Mouse (Mus musculus): Measurements from ENCODE around the gene Olfml1.

- TF ChIP-seq CTCF (IDR thresholded peaks at IDR 0.05; ENCODE audit: low read depth), result no peak
- TF ChIP-seq EP300 (IDR thresholded peaks at IDR 0.05; ENCODE audit: low read depth), result no peak
Measured at GRCm38 (mm10) chr7:107602505-107602904, 35.3 kb downstream of the Olfml1 start.

Measured in liver, postnatal 0 days (tissue).